Mouse (Mus musculus): ENCODE measurements around the gene Apbb1.

Gene Apbb1

GRCm38 (mm10) chr7:105516669-105517360 is 64.6 kb downstream of the Apbb1 start:
- DNase-seq: no peak

- peak; percentile 50 for DNase-seq
Observed at GRCm38 (mm10) chr7:105515178-105515577, 66.3 kb downstream of the Apbb1 start.

- no peak for DNase-seq
Observed at GRCm38 (mm10) chr7:105514561-105514960, 66.9 kb downstream of the Apbb1 start.

GRCm38 (mm10) chr7:105513845-105514291 is 67.6 kb downstream of the Apbb1 start:
- DNase-seq: no peak

GRCm38 (mm10) chr7:105510143-105510542 is 71.3 kb downstream of the Apbb1 start:
- DNase-seq: no peak
